Mouse (Mus musculus): Measurements from ENCODE around the gene 4930595M18Rik. TPM values are rescaled to one million over a fixed set of nuclear protein-coding genes. Genes with fewer than 3 reads are reported as not detected.

4930595M18Rik gene
- polyA plus RNA-seq (2017; shearing (Covaris generic)), result not detected

GRCm38 (mm10) chrX:81458021-81458420, at the start of gene 4930595M18Rik:
Gene 4930595M18Rik (minus strand): TSS chrX:81458121.

All from naive thymus-derived CD4-positive, alpha-beta T cell, adult 5 months (primary cell).